Mouse (Mus musculus) kidney, adult 2 months (tissue): ENCODE results near the gene Rad23a.

Experiments
- CTCF ChIP-seq: fragments of 200-500 bp; conservative IDR thresholded peaks from 2 replicates; pipeline ENCODE4 v1.5.1; 2011; ENCODE audit warnings: low read depth, mild to moderate bottlenecking, control low read depth, low read length, moderate library complexity, mixed read lengths; ENCODE audit not compliant: insufficient read depth, insufficient read length
- POLR2A ChIP-seq: fragments of 200-500 bp; IDR thresholded peaks from one replicate; pipeline ENCODE4 v1.6.1; 2011; ENCODE audit warnings: low read depth, low read length, control low read depth

DNA sequence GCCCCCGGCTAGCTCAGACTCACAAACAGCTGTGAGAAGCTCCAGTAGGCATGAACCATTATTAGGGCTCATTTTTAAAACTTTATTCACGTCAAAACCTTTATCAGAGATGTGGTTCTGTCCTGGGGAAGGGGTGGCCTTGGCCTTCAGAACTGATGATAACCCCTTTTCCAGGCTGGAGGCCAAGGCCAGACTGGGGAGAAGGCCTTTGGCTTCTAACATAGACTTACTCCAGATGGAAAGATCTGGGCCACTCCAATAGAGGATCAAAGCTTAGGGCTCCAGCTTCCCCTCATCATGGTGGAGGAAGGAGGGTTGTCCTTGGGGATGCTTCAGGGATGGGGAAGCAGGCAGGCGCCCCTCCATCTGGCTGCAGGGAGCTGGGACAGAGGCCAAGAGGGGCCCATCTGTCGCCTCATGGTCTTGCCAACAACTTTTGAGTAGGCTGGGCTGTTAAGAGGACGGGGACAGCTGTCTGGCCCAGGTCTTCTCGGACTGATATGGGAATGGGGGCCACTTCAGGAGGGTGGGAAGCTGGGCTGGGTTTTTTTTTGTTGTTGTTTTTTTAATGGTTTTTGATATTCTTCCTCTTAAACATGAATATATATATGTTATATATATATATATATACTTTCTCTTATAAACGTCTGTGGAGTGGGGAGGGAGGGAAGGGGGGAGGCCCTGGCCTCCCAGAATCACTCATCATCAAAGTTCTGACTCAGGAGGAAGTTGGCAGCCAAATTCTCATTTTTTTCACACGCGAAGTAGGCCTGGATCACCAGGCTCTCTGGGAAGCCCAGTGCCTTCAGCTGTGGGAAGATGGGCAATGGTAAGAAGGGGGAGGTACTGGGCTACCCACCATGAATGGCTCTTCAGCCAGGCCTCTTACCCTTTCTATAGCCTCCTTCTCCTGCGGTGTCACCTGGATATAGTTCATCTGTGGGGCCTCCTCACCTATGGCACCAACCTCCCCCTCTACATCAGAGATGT lies 5.3 kb downstream of the Rad23a start:
- TF ChIP-seq CTCF, result no peak
- TF ChIP-seq POLR2A, result no peak
